Mouse (Mus musculus): ENCODE data around the gene Prr7. TPM values are rescaled to one million over a fixed set of nuclear protein-coding genes. Genes with fewer than 3 reads are reported as not detected.

The Prr7 gene
- total RNA-seq, 1 experiment from 2014 or later: not detected

DNA sequence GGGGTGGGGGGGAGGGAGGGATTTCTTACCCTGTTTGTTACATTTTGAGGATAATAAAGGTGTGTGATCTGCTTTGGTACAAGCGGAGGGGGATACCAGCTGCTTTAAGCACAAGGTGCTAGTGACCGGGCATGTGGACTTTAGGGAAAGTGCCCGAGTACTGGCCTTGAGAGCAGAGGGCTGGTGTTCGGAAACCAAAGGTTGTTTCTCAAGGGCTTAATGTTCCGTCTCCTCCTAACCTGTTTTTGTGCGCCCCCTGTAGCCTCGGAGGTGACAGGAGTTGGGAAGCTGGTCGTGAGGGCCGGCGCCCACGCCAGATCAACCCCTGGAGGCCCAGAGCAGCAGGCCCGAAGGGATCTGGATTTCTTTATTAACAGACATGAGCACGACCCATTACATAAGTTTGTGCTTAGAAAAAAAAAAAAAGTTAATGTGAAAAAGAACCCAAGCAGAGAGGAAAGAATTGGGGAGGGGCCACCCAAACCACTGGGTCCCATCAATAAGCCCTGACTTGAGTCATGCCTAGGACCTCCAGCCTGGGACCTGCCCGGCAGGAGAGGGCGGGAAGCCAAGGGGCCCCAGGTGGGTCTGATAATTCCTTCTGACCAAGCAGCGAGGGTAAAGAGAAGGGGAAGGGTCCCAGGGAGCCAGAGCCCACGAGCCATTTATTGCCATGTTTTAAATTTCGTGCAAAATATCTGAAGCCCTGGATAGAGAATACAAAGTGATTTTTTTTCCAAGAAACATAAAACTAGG lies 9.2 kb downstream of the Prr7 start:
- no peak for ATAC-seq (replicated peaks; ENCODE audit: insufficient number of reproducible peaks, low FRiP score, low TSS enrichment, poor library complexity, severe bottlenecking)

DNA sequence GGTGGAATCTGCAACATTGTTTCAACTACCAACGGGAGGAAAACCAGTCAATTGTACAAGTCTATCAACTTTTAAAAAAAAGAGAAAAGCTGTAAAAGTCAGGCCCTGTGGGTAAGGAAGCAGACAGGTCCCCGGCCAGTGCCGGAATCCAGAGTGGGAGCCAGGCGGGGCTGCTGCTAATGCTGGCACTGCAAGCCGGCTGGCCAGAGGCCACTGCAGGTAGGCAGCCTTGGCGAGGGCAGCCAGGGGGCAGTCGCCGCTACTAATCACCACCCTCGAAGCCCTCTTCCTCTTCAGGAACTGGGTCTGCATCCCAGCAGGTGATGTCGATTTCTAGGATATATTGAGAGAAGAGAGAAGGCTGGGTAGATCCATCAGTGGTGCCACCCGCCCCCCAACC lies 9.9 kb downstream of the Prr7 start:
- ATAC-seq (replicated peaks; ENCODE audit: insufficient number of reproducible peaks, low FRiP score, low TSS enrichment, poor library complexity, severe bottlenecking): no peak

DNA sequence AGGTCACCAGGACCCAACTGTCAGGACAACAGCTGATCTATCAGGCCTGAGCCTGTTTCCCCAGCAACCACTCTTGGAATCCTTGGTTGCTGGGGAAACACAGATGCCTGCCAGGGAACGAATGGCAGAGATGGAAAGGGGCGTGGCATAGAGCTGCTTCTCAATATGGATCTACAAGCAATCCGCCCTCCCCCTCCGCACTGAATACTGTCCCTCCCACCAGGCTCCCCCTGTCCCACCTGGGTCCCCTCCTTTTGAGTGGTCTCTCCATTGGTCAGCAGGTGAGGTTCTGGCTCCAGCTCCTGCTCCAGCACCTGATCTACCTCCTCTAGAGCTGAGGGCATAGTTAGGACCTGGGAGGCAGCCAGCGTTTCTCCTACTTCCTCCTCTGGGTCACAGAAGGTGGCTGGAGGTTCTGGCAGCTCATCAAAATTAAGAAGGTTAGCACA lies 10.6 kb downstream of the Prr7 start:
- ATAC-seq (replicated peaks; ENCODE audit: insufficient number of reproducible peaks, low FRiP score, low TSS enrichment, poor library complexity, severe bottlenecking): no peak

DNA sequence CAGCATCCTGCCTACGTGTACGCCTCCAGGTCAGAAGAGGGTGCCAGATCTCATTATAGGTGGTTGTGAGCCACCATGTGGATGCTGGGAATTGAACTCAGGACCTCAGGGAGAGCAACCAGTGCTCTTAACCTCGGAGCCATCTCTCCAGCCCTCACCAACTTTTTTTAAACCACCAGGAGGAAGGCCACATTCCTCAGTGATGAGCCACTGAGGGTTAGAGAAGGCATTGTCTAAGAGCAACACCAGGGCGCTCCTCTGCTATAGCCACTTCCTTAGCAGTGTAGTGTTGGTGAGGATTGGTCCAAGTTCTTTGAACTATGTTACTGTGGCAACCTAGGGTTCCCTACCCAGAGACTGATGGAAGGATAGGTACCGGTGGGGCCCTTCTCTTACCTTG lies 11.7 kb downstream of the Prr7 start:
- no peak for ATAC-seq (replicated peaks; ENCODE audit: insufficient number of reproducible peaks, low FRiP score, low TSS enrichment, poor library complexity, severe bottlenecking)

DNA sequence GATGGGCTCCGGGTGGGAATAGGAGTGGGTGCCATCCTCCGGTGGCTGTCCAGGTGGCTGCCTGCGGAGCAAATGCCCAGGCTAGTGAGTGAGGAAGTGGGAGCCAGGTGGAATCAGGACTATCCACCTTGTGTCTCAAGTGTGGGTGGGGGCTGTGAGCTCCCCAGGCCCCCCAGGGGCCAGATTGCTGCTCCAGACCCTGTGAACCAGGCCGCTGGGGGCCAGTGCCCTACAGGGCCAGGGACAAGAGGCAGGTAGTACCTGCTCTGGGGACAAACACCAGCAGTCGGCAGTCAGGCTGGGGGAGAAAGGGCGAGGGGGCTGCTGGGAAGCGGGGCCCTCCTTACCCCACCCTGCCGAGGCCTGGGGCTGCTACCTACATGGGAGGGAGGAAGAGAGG lies 12.2 kb downstream of the Prr7 start:
- no peak for ATAC-seq (replicated peaks; ENCODE audit: insufficient number of reproducible peaks, low FRiP score, low TSS enrichment, poor library complexity, severe bottlenecking)

DNA sequence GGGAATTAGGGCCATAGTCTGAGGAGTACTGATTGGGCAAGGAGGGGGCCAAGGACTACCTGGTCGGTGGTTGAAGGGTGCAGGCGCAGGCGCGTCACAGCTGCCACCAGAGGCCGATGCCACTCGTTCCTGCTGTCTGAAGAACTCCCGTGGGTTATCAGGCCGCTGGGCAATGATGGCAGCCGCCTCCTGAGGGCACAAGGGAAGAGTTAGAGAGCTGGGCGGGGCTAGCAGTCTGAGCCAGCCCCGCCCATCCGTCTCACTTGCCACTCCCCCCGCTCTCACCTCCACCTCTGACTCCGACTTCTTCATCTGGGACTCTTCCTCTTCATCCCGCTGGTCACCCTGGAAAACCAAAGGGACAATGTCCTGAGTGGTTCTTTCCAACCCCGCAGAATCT lies 13.4 kb downstream of the Prr7 start:
- ATAC-seq (replicated peaks; ENCODE audit: insufficient number of reproducible peaks, low FRiP score, low TSS enrichment, poor library complexity, severe bottlenecking): no peak

DNA sequence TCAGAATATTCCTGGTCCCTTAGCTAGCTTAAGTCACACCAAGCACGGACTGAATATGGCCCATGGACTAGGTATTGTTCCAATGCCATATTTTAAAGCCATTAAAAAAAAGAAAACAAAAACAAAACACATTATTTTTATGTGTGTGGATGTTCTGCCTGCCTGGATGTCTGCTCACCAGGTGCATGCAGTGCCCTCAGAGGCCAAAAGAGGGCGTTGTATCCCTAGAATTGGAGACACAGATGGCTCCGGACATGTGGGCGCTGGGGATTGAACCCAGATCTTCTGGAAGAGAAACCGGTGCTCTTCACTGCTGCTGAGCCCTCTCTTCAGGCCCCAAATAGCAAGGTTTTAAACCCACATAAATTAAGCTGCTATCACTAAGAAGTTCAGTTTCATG lies 14.0 kb downstream of the Prr7 start:
- no peak for ATAC-seq (replicated peaks; ENCODE audit: insufficient number of reproducible peaks, low FRiP score, low TSS enrichment, poor library complexity, severe bottlenecking)

DNA sequence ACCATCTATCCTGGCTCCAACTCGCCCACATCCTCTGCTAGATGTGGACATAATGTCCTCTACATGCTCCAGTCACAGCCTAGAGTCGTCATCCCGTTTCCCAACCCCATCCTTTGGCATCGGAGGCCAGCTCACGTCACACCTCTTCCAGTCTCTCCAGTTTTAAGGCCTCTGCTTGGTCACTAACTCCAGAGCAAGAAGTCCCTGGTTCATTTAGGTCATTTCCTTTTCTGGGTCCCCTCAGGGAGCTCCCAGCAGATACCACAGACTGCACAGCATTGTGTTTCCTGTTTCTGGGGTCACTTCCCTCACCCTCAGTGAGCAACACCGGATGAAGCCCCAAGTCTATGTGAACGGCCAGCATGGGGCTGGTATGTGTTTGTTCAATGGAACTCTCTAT lies 14.9 kb downstream of the Prr7 start:
- ATAC-seq (replicated peaks; ENCODE audit: insufficient number of reproducible peaks, low FRiP score, low TSS enrichment, poor library complexity, severe bottlenecking): peak; percentile 48

DNA sequence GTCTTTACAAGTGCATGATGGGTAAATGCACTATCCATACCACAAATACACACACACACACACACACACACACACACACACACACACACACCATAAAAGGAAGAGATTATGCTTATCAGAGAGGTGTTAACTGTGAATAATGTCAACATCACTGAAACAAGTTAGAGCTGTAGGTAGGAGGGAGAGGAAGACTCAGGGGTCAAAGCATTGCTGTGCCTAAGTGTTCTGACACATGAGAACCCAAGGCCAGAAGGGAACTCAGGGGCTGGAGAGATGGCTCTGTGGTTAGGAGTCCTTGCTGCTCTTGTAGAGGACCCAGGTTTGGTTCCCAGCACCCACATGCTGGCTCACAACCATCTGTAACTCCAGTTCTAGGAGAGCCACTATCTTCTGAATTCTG lies 15.9 kb downstream of the Prr7 start:
- ATAC-seq (replicated peaks; ENCODE audit: insufficient number of reproducible peaks, low FRiP score, low TSS enrichment, poor library complexity, severe bottlenecking): no peak

DNA sequence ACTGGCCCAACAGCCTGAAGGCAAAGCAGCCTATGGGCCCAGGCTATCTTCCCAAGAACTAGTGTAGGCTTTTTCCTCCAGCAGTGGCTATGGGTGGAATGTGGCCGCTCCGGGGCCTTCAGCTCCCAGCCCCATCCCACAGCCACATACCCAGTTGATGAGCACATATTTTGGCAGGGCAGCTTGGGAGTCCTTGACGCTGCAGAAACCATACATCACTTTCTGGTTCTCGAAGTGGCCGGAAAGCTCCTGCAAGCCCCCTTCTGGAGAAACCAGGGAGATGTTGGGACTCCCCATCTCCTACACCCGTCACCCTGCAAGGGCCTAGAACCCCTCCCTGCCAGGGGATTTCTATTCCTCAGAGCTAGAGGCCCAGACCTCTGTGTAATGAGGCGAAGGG lies 18.5 kb downstream of the Prr7 start:
- no peak for ATAC-seq (replicated peaks; ENCODE audit: insufficient number of reproducible peaks, low FRiP score, low TSS enrichment, poor library complexity, severe bottlenecking)

DNA sequence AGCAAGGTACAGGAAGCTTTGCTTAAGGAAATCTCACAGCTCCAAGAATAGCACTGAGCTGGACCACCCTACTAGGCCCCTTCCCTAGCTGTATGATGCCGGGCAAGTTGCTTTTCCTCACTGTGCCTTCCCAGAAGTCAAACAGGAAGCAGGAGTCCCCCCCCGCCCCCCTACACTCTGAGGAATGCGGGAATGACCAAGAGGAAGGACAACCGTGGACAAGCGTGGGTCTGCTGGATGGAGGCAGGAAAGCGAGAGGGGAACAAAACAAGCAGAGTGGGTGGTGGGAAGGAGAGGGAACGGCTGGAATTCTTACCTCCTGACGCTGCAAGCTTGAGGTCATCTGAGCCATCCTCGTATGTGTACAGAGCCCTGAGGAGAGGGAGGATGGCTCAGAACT lies 19.0 kb downstream of the Prr7 start:
- ATAC-seq (replicated peaks; ENCODE audit: insufficient number of reproducible peaks, low FRiP score, low TSS enrichment, poor library complexity, severe bottlenecking): no peak

DNA sequence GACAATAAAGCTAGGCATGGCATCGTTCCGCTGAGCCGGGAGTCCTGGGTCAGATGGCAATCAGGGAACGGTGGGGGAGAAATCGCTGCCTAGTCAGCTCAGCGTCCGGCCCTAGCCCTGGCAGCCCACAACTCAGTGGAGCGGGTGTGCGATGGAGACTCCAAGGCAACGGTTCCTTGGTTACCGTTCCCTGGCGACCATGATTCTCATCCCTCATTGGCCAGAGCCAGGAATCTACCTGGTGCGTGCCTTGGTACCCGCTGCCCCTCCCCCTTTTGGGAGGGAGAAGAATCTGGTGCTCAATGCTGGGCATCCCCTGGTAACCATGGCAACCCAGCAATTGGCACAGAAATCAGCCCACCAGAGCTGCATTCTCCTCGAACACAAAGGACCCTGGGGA lies 19.5 kb downstream of the Prr7 start:
- ATAC-seq (replicated peaks; ENCODE audit: insufficient number of reproducible peaks, low FRiP score, low TSS enrichment, poor library complexity, severe bottlenecking): no peak

DNA sequence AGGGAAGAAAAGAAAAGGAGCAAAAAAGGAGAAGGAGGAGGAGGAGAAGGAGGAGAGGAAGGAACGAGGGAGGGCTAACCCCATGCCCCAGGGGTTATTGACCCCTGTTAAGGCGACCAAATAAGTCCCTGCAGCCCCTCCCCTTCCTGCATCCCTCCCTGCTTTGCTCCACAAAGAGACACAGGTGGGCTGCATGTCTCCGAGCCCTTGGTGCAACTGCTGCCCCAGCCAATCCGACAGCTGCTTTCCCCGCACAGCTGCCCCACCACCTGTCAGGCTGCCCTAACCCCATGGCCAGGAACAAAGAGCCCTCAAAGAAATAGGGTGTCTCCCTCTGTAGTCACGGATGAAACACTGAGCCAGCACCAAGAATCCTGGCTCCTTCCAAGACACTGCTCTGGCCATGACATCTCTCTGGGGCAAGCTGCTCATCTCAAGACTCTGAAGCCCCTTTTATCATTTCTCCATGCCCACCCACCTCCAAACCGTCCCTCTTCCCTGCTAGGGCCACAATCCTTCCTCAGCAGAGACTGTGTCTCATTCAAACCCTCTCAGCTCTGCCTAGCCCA lies 20.5 kb downstream of the Prr7 start:
- ATAC-seq (replicated peaks; ENCODE audit: insufficient number of reproducible peaks, low FRiP score, low TSS enrichment, poor library complexity, severe bottlenecking): no peak

DNA sequence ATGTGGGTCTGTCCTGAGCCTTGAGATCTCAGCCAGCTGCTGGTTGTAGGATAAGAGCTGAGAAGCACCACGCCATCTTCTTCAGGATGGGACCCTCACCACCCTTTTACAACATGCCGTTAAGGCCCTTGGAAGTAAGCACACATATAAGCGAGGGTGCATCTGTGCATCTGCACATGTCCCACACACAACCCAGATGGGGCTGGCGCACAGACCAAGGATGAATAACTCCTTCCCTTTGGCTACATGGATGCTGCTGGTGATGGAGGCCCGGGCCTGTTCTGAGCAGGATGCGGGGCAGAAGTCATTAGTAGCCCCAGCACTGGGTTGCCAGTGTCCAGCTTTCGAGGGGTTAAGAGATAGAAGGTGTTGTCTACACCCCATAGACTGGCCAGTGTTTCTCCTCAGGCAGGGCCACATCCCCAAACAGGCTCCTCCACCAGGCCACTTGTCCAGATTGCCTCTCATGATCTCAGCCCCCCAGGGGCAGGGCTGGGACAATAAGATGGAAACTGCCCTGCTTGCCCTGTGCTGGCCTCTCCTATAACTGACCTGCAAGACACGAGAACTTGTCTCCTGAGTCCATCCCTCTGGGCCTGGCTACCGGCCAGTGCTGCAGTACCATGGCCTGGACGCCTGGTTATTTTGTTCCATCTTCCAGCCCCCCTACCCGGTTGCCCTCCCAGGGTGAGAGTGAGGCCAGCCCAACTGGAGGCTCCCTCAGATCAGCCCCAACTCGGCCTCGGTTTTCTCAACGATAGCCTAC lies 22.1 kb downstream of the Prr7 start:
- ATAC-seq (replicated peaks; ENCODE audit: insufficient number of reproducible peaks, low FRiP score, low TSS enrichment, poor library complexity, severe bottlenecking): no peak

DNA sequence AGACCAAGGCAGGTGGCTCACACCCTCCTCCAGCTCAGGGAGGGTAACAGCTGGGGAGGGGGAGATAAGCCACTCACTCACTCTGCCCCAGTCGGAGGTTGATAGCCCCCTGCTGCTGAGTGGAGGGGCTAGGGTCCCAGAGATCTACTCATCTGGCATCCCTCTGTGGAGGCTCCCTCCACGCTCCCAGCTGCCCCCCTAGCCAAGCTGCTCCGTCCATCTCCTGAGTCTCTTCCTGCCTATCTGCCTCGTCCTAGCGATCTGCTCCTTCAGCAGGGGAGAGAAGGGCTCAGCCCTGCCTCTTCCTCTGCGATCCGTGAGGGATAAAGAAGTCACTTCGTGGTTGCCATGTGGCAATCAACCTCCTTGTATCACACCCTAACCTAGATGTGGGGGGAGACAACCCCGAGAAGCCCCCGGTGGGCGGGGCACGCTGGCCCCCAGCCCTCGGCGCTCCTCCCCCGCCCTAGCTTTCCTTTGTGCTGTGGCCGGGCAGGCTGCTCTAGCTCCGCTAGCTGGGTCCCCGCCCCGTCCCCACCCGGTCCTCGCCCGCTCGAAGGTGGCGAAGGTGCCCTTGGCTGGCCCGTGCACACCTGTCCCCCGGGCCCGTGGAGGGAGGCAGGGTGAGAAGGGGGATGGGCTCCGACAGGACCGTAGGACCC lies 23.0 kb downstream of the Prr7 start:
- ATAC-seq (replicated peaks; ENCODE audit: insufficient number of reproducible peaks, low FRiP score, low TSS enrichment, poor library complexity, severe bottlenecking): no peak

DNA sequence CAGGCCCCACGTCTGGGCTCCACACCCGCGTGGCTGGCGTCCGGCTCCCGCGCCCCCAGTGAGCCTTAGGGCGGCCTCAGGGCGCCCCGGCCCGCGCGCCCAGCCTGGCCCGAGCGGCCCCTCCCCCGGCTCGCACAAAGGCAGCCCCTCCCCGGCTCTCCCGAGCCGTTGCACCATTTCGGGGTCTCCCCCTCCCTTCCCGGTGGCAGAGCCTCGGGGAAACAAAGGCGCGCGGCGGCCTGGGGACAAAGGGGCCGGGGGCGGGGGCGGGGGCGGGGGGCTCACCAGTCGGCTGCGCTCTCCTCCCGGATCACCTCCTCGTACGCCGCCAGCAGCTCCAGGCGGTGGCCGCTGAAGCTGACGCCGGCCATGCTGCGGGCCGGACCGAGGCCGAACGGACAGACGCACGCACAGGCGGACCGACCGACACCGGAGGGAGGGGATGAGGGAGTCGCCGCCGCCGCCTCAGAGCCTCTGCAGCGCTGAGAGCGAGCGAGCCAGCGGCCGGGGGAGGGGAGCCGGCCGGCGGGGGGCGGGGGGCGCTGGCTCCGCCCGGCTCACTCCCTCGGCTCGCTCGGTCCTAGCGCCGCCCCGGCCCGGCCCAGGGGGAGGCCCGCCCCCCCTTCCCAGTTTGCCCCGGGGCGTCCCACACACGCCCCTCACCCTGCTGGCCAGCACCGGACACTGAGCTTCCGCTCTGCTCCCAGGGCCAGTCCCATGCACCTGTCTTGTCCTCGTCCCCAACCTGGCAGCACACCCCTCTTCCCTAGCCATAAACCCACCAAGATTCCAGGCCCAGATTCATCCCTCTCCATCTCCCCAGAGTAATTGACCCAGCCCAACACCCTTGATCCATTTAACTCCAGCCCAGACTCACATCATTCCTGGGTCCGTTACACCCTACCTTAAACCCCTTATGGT lies 23.8 kb downstream of the Prr7 start, which contains the start of gene Dbn1:
Gene Dbn1 (minus strand): TSS at position 534 of the 921 bp plus-strand sequence.
- ATAC-seq (replicated peaks; ENCODE audit: insufficient number of reproducible peaks, low FRiP score, low TSS enrichment, poor library complexity, severe bottlenecking): no peak

DNA sequence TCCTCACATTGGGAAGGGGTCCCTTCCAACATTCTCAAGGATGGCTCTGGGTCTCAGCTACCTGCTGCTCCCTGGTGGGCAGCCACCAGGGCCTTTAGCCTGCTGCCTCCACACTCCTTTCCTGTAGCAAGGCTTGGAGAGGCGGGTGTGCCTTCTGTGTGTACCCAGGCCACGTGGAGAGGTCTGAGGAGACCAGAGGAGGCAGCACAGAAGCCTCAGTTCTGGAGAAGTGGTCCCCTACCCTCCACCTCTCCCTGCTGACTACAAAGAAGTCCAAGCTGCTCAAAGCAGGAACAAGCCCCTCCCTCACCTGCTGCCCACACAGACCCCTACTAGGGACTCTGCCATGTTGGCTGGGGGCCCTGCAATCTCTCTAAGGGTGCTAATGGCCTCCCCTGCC lies 30.2 kb downstream of the Prr7 start:
- no peak for ATAC-seq (replicated peaks; ENCODE audit: insufficient number of reproducible peaks, low FRiP score, low TSS enrichment, poor library complexity, severe bottlenecking)

DNA sequence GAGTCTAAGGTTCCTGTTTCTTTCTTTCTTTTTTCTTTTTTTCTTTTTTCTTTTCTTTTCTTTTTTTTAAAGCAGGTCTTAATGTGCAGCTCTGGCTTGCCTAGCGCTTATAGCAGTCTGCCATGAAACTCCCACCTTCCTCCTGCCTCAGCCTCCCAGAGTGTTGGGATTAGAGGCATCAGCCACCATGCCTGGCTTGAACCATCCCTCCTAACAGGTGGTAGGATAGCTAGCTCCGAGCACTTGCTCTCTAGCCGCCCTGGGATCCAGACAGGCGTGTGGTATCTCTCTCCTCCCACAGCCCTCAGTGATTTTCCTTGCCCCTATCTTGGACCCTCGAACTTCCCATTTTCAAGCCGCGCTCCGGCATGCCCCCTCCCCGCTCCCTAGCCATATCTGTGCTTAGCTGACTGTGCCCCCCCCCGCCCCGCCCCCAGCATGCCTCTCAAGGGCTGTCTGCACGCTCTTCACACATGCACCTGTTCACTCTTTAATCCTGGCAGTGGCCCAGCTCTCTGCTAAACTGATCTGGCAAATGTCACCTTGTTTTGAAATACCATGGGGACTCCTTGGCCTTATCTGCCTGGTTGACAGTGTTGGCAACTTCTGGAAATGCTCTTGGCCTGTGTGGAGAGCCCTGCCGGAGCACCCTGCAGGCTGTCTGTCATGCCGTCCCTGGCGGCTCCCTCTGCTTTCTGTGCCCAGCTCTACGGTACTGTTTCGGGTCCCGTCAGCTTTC lies 31.0 kb downstream of the Prr7 start:
- ATAC-seq (replicated peaks; ENCODE audit: insufficient number of reproducible peaks, low FRiP score, low TSS enrichment, poor library complexity, severe bottlenecking): no peak
